Mouse (Mus musculus) heart, embryonic 15.5 days (tissue): ENCODE data around the gene Hist1h1c. TPM values are rescaled to one million over a fixed set of nuclear protein-coding genes. Genes with fewer than 3 reads are reported as not detected.
"Not testable (repeated sequence)": the region's sequence is repeated elsewhere in the genome, so short reads cannot be mapped to it uniquely, and the experiment has no call there.

Experiments used
- ATAC-seq: fragments of 200-750 bp; cut with Nextera tagmentation; replicated peaks from 2 replicates; pipeline ENCODE4 v1.8.0; 2017; ENCODE audit warnings: low read depth, moderate TSS enrichment; ENCODE audit not compliant: insufficient number of reproducible peaks, insufficient read depth, low FRiP score
- H3K27ac ChIP-seq: fragments of 300-500 bp; sonication (generic); 2 replicates; pipeline ENCODE4 v1.5.1; 2015; ENCODE audit warnings: mild to moderate bottlenecking, inconsistent platforms
- H3K27me3 ChIP-seq: fragments of 300-500 bp; sonication (generic); 2 replicates; pipeline ENCODE4 v1.6.1; 2015; ENCODE audit warnings: inconsistent platforms
- H3K36me3 ChIP-seq: fragments of 300-500 bp; sonication (generic); 2 replicates; pipeline ENCODE4 v1.6.1; 2015; ENCODE audit warnings: mild to moderate bottlenecking, inconsistent platforms
- H3K4me1 ChIP-seq: fragments of 300-500 bp; sonication (generic); replicated peaks from 2 replicates; pipeline ENCODE4 v1.6.1; 2015; ENCODE audit warnings: inconsistent platforms
- H3K4me2 ChIP-seq: fragments of 300-500 bp; sonication (generic); 2 replicates; pipeline ENCODE4 v1.6.1; 2015; ENCODE audit warnings: inconsistent platforms, mild to moderate bottlenecking, moderate library complexity
- H3K4me3 ChIP-seq: fragments of 300-500 bp; sonication (generic); 2 replicates; pipeline ENCODE4 v1.5.1; 2015; ENCODE audit warnings: mild to moderate bottlenecking, inconsistent platforms
- H3K9ac ChIP-seq: fragments of 300-500 bp; sonication (generic); 2 replicates; pipeline ENCODE4 v1.6.1; 2015; ENCODE audit warnings: mild to moderate bottlenecking, inconsistent platforms
- H3K9me3 ChIP-seq: fragments of 300-500 bp; sonication (generic); replicated peaks from 2 replicates; pipeline ENCODE4 v1.6.1; 2016; ENCODE audit warnings: inconsistent platforms
- WGBS: fragments of 180-500 bp; shearing (Covaris S2); methylation state at CpG from one replicate; pipeline ENCODE4 v1.1.7; 2015; ENCODE audit warnings: mixed read lengths; 5-methylcytosine and 5-hydroxymethylcytosine counted together
- polyA plus RNA-seq: library from polyadenylated mRNA; unstranded; fragments of >200 nt; fragmentation: Nextera tagmentation; extraction: Ambion mirVana; gene quantifications from 2 replicates; pipeline ENCODE4 v1.2.1, GENCODE M21; 2015

Hist1h1c gene
- polyA plus RNA-seq, 1 experiment from 2014 or later: 41.2 TPM

GRCm38 (mm10) chr13:23700786-23701520 lies 37.7 kb upstream of the Hist1h1c start:
- Histone ChIP-seq H3K4me2 (no peak overlapping the region), H3K36me3 (no peaks in the 10 kb centered on the region), H3K9ac (no peak overlapping the region), H3K9me3 (no peaks in the 10 kb centered on the region), H3K4me1 (peaks cover 7% of the 10 kb centered on the region), H3K27ac (no peak overlapping the region), H3K4me3 (no peak overlapping the region), H3K27me3 (no peaks in the 10 kb centered on the region)
- peak; percentile 36; the same call in 1 of the 2 replicates for ATAC-seq
- 19% methylated on average over 8 of the region's 8 CpGs for WGBS

DNA sequence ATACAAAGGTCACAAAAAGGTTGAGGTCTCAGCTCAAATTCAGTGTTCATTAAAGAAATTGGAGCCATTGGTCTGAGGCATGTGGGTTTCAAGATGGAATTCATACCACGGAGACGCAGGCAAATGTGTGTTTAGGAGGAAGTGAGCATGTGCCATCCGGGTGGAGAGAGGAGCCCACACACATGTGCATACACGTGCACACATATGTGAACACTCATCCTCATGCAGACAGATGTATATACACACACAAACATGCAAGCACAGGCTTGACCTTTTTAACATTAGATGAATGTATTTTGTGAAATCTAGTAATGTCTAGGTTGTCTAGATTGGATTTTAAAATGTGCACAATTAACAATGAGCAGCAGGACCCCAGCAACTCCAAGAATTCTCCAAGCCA lies 36.4 kb upstream of the Hist1h1c start:
- H3K36me3 ChIP-seq: no peaks in the 10 kb centered on the region
- no peaks in the 10 kb centered on the region for H3K27me3 ChIP-seq
- H3K4me3 ChIP-seq: no peak overlapping the region
- no peak for ATAC-seq
- no peak overlapping the region for H3K9ac ChIP-seq
- H3K27ac ChIP-seq: no peak overlapping the region
- 75% methylated on average over 4 of the region's 4 CpGs for WGBS
- no peak overlapping the region for H3K4me2 ChIP-seq
- no peaks in the 10 kb centered on the region for H3K9me3 ChIP-seq
- peaks cover 4% of the 10 kb centered on the region for H3K4me1 ChIP-seq

- not testable (repeated sequence) for H3K27me3 ChIP-seq, ATAC-seq
Measured at GRCm38 (mm10) chr13:23702801-23703200, 35.8 kb upstream of the Hist1h1c start.

GRCm38 (mm10) chr13:23705751-23706356 lies 32.8 kb upstream of the Hist1h1c start:
- ATAC-seq: no peak
- no peak overlapping the region for H3K4me2 ChIP-seq
- no peaks in the 10 kb centered on the region for H3K9me3 ChIP-seq
- no peak overlapping the region for H3K27ac ChIP-seq
- H3K4me1 ChIP-seq: peaks cover 18% of the 10 kb centered on the region
- no peaks in the 10 kb centered on the region for H3K36me3 ChIP-seq
- H3K9ac ChIP-seq: no peak overlapping the region
- H3K27me3 ChIP-seq: no peaks in the 10 kb centered on the region
- H3K4me3 ChIP-seq: no peak overlapping the region
- WGBS: 85% methylated on average over 7 of the region's 7 CpGs

More at GRCm38 (mm10) chr13:23702801-23703200, 35.8 kb upstream of the Hist1h1c start:
- H3K27ac ChIP-seq, H3K9ac ChIP-seq, H3K4me1 ChIP-seq, H3K36me3 ChIP-seq, H3K4me2 ChIP-seq, H3K4me3 ChIP-seq, H3K9me3 ChIP-seq: not testable (repeated sequence)
- WGBS: 77% methylated on average over 2 of the region's 2 CpGs

DNA sequence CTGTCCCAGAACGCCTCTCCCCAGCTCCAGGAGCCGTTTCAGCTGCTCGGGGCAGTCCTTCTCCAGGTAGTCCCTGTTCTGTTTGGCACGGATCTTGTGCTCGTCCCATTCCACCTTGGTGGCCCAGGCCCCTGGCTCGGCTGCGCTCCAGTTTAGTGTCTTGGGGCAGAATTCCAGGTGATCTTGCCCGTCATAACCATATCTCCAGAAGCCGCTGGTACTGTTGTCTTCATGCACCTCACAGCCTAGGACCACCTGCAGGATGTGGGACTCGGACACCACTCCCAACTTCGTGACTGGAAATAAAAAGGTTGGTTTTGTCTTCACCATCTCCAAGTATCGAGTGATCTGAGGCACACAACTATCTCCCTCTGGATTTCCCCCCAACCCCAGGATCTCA lies 31.8 kb upstream of the Hist1h1c start:
- Histone ChIP-seq H3K36me3 (no peaks in the 10 kb centered on the region), H3K9ac (no peak overlapping the region), H3K27me3 (no peaks in the 10 kb centered on the region), H3K9me3 (no peaks in the 10 kb centered on the region), H3K4me1 (peaks cover 18% of the 10 kb centered on the region), H3K4me3 (no peak overlapping the region), H3K4me2 (no peak overlapping the region), H3K27ac (no peak overlapping the region)
- no peak for ATAC-seq
- WGBS: 91% methylated on average over 12 of the region's 12 CpGs

DNA sequence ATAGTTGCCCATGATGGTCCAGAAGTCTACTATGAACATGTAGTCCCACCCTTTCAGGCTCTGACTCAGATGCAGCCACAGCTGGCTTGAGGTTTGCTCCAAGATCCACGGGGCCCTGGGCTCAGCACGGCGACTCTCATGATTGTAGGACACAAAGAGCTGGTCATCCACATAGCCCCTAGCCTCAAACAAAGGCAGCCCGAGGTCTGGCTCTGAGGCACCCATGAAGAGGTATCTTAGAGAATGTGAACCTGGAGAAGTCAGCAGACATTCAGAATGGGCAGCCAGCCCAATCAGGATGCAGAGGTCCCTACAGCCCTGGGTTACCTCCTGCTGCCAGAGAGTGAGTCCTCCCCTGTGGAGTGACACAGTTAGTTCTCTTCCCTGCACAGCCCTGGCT lies 30.6 kb upstream of the Hist1h1c start:
- H3K9me3 ChIP-seq: no peaks in the 10 kb centered on the region
- H3K4me2 ChIP-seq: no peak overlapping the region
- H3K27ac ChIP-seq: no peak overlapping the region
- no peak overlapping the region for H3K9ac ChIP-seq
- H3K36me3 ChIP-seq: no peaks in the 10 kb centered on the region
- peaks cover 18% of the 10 kb centered on the region for H3K4me1 ChIP-seq
- no peak for ATAC-seq
- H3K4me3 ChIP-seq: no peak overlapping the region
- 83% methylated on average over 4 of the region's 4 CpGs for WGBS
- no peaks in the 10 kb centered on the region for H3K27me3 ChIP-seq

GRCm38 (mm10) chr13:23708654-23709053 lies 30.0 kb upstream of the Hist1h1c start:
- Histone ChIP-seq H3K36me3 (no peaks in the 10 kb centered on the region), H3K27ac (no peak overlapping the region), H3K4me1 (peaks cover 18% of the 10 kb centered on the region), H3K4me2 (no peak overlapping the region), H3K27me3 (no peaks in the 10 kb centered on the region), H3K9me3 (no peaks in the 10 kb centered on the region), H3K9ac (no peak overlapping the region), H3K4me3 (no peak overlapping the region)
- no peak for ATAC-seq
- WGBS: 48% methylated on average over 4 of the region's 4 CpGs

DNA sequence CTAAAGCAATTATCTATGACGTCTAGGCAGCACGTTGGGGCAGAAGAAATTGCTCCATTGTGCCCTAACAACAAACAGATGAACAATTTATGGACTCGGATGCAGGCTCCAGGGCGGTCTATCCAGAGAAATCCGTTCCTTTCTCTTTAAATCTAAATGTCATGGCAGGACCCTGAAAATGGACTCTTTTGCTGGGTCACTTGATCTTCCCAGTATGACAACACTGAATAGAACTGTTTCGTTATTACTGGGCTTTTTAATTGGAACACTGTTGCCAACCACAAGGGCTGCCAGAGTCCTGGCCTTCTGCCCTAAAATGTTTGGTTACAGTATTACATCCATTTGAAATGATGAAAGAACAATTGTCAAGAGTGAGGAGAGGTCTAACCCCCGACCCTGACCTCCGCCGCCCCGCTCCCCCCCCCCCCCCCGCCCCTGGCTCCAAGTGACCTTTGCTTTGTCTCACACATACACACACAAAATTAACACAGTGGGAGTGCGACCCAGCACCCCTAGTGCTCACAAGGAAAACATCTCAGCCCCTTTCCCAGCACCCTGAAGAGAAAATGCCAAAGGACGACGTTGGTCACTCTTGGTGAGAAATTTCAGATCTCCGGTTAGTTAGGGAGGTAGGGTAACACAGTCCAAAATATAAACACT lies 28.8 kb upstream of the Hist1h1c start:
- peak overlapping the region; percentile 56 for H3K4me3 ChIP-seq
- H3K4me2 ChIP-seq: peak overlapping the region; percentile 87
- WGBS: 38% methylated on average over 15 of the region's 15 CpGs
- no peaks in the 10 kb centered on the region for H3K36me3 ChIP-seq
- no peaks in the 10 kb centered on the region for H3K9me3 ChIP-seq
- ATAC-seq: no peak
- H3K27ac ChIP-seq: peak overlapping the region; percentile 17
- peak overlapping the region; percentile 56 for H3K9ac ChIP-seq
- peaks cover 18% of the 10 kb centered on the region for H3K4me1 ChIP-seq
- H3K27me3 ChIP-seq: no peaks in the 10 kb centered on the region

GRCm38 (mm10) chr13:23710374-23711089 lies 28.1 kb upstream of the Hist1h1c start, which contains the start of gene Hfe:
Gene Hfe (minus strand): TSS chr13:23710854.
- peak within 1 kb of the TSS; percentile 17 for H3K27ac ChIP-seq
- H3K36me3 ChIP-seq: no peaks in the 10 kb centered on the region
- peak within 1 kb of the TSS; percentile 87 for H3K4me2 ChIP-seq
- peak within 1 kb of the TSS; percentile 56 for H3K4me3 ChIP-seq
- peaks cover 18% of the 10 kb centered on the region for H3K4me1 ChIP-seq
- no peaks in the 10 kb centered on the region for H3K9me3 ChIP-seq
- no peaks in the 10 kb centered on the region for H3K27me3 ChIP-seq
- WGBS: 1% methylated on average over 17 of the region's 17 CpGs
- ATAC-seq: peak; percentile 47
- H3K9ac ChIP-seq: peak within 1 kb of the TSS; percentile 56

DNA sequence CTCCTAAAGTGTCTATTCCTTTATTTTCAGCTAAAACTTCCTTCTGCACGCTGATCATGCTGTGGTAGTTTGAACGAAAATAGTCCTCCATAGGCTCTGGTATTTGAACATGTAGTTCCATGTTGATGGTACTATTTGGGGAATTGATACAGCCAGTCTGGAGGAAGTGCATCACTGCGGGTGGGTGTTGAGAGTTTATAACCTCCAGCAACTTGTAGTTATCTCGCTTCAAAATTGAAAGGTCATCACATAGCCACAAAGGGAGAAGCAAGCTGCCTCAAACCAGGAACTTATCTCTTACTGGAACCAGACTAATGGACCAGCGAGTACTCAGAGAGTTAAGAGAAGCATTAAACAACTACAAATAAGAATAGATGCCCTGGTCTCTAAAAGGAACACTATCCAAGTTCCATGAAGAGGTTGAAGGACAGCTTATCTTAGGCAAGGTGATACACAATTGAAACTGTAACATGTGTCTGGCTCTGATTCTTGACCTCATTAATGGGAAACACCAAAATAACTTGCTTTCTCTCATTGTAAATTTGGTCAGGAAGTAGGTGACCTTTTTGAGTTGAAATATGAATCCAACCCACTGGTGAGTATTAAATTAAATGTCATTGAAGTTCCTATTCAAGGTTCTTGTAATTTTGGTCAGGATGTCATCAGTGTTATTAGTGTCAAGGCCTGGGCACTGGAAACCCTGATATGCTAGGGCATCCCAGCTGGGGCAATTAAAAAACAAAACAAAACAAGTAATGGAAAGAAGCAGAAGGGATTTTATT lies 22.2 kb upstream of the Hist1h1c start:
- Histone ChIP-seq H3K36me3 (no peaks in the 10 kb centered on the region), H3K4me3 (no peak overlapping the region), H3K9ac (no peak overlapping the region), H3K4me2 (no peak overlapping the region), H3K4me1 (peaks cover 4% of the 10 kb centered on the region; the same call in 1 of the 2 replicates), H3K27me3 (no peaks in the 10 kb centered on the region), H3K27ac (no peak overlapping the region), H3K9me3 (no peaks in the 10 kb centered on the region)
- WGBS: 48% methylated on average over 5 of the region's 5 CpGs
- no peak for ATAC-seq
